Mouse (Mus musculus) ovary, postnatal 10 days (tissue): ENCODE results near the gene Rorc.

Source experiments
- DNase-seq: peaks from one replicate; pipeline ENCODE4 v3.0.0; 2022; ENCODE audit warnings: low spot score

Rorc gene

DNA sequence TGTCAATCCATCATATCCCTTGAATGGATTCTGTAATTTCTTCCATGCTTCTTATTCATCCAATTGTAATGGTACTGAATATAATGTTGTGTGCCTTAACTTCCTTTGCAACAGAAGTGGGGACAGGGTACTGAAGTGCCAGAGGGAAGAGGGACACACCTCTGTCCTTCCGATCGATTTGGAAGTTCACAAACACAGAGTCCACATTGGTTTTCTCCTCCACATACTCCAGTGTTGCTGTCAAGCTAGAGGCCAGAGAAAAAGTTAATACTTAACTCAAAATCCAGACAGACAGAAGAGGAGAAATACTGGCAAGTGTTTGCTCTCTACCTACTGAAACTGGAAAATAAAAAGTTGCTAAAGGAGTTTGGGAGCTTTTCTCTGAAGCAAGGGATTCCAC lies 61.7 kb downstream of the Rorc start:
- no peak for DNase-seq

DNA sequence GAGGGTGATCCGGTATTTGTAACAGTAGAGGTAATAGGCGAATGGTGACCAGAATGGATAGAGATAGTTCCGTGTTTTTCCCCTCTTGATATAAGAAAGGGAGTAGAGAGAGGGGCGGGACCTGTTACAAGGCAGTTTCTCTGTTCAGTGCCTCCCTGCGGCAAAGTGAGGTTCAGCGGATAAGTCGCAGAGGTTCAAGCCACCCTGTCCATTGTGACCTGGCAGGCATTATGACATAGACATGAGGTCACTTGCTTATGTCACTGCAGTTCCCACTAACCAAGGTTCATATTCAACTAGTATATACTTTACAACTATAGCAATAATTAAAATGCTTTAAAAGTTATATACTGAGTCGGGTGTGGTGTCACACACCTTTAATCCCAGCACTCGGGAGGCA lies 63.8 kb downstream of the Rorc start:
- DNase-seq: no peak

DNA sequence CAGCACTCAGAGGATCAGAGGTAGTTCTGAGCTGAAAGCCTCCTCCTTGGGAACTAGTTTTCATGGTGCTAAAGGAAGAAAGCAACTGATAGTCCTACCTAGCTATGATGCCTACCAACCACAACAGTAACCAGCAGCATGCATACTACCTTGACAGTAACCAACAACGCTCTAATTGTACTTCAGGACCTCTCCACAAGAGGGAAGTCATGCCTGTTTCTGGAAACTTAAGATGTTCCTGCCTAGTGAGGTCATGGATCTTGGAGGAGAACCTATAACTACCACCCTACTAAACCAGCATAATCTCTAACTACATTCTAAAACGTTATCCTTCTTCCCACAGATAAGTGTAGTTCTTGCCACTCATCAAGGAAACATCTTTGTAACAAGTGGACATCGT lies 68.6 kb downstream of the Rorc start:
- DNase-seq: no peak

DNA sequence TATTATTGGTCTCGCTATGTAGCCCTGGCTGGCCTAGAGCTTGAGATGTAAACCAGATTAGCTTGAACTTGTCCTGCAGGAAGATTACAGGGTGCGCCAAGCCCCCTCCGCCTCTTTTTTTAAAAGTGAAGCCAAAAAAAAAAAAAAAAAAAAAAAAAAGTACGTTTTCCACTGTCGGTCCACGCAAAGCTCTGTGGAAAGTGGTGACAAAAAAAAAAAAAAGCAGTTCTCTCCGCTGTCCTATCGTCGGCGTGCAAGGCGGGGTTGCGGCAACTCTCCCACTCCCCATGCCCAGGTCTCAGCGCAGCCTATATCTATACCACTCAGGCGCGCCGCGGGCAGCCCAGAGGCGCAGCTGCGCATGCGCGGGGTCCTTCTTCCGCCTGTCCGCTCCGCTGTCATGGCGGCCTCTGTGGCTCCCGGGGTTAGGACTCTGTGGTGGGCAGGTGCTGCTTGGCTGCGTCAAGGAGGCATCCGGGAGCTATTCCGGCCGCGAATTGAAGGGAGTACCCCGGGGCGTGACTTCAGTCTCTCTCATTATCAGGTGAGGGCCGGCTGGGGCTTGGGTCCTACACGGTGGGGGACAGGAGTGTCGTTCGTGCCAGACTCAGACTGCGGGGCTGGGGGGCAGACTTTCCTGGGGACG lies 70.5 kb downstream of the Rorc start, which contains the start of gene Mrpl9:
Gene Mrpl9, plus strand, starts transcription at position 368 of the 646 bp plus-strand sequence.
- DNase-seq: peak; percentile 94

DNA sequence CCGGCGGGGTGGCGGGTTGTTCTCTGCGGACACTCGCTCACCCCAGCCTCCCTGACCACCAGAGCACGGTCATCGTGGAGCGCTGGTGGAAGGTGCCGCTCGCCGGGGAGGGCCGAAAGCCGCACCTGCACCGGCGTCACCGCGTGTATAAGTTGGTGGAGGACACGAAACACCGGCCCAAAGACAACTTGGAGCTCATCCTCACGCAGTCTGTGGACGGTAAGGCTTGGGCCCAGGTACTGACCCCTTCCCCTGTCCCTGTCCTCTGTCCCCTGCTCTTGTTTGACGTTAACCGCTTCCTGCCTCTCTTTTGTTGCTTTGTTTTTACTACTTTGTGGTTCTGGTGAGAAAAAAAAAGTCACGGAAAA lies 71.0 kb downstream of the Rorc start, which contains the start of gene Oaz3:
Gene Oaz3, minus strand, starts transcription at position 319 of the 368 bp plus-strand sequence.
- no peak for DNase-seq
